Mouse (Mus musculus) frontal cortex, postnatal 25 days (tissue): Measurements from ENCODE around the gene Cntrl.

Experiments used
- DNase-seq, 2 experiments: peaks; one replicate each; pipeline ENCODE4 v3.0.0; 2022; ENCODE audit warnings: low spot score in 2 of 2

Cntrl gene

GRCm38 (mm10) chr2:35216701-35217100 lies 107.4 kb downstream of the Cntrl start:
- DNase-seq: no peak

- DNase-seq: no peak
Observed at GRCm38 (mm10) chr2:35218736-35219135, 109.4 kb downstream of the Cntrl start.

- no peak for DNase-seq
Observed at GRCm38 (mm10) chr2:35222822-35223391, 113.6 kb downstream of the Cntrl start.

DNA sequence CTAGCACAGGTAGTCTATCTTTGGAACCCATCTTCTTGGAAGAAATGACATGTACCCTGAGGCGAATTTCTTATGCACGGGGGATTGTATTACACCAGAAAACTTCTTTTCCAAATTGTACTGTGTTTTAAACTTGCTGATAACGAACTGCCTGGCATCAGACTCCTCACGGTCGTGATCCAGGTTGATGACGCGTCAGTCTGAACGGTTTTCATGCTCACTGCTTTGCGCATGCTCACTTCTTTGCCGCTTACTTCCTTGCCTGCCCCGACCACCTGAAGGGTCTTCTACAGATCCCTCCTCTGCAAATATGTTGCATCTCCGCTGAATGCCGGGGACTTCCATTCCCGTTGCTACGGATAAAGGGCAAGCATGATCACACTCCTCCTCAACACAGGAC lies 115.0 kb downstream of the Cntrl start:
- no peak for DNase-seq

DNA sequence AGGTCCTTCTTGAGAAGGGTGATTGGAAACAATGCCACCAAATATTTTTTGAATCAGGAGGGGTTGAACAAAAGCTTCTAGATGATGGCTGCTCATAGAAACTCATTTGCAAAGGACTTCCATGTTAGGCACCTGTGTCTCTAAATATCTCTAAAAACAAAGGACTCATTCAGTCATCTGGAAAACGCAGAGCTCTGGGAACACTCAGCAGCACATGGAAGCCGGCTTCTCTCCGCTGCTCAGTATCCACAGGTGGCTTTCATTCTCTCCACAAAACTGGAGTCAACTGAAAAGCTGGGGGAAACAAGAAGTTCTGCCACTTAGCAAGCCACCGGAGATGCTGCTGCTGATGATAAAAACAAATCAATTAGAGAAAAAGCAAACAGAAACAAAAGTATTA lies 118.9 kb downstream of the Cntrl start:
- no peak for DNase-seq
